Mouse (Mus musculus) cerebellum, adult 2 months (tissue): ENCODE data around the gene Nrxn2. TPM values are rescaled to one million over a fixed set of nuclear protein-coding genes. Genes with fewer than 3 reads are reported as not detected.

Experiments used
- DNase-seq, 2 experiments: peaks; one replicate each; pipeline ENCODE4 v3.0.0; 2021
- H3K27ac ChIP-seq: fragments of 200-500 bp; 2 replicates; pipeline ENCODE4 v1.5.1; 2012; ENCODE audit warnings: low read length, control low read depth, inconsistent platforms; ENCODE audit not compliant: insufficient read depth
- H3K27me3 ChIP-seq: fragments of 200-500 bp; 2 replicates; pipeline ENCODE4 v1.6.1; 2012; ENCODE audit warnings: inconsistent platforms, mild to moderate bottlenecking, low read length, moderate library complexity; ENCODE audit not compliant: control insufficient read depth, insufficient read depth
- H3K4me1 ChIP-seq: fragments of 200-500 bp; 2 replicates; pipeline ENCODE4 v1.6.1; 2011; ENCODE audit warnings: low read length; ENCODE audit not compliant: control insufficient read depth, insufficient read depth
- H3K4me3 ChIP-seq: fragments of 200-500 bp; replicated peaks from 2 replicates; pipeline ENCODE3; 2011; ENCODE audit warnings: mild to moderate bottlenecking, low read depth, low read length, control low read depth; ENCODE audit not compliant: insufficient read depth
- CTCF ChIP-seq: fragments of 200-500 bp; IDR thresholded peaks from 2 replicates; pipeline ENCODE4 v1.5.1; 2011; ENCODE audit warnings: low read depth, mild to moderate bottlenecking, control low read depth, low read length, moderate library complexity, borderline replicate concordance; ENCODE audit not compliant: insufficient read depth
- POLR2A ChIP-seq: fragments of 200-500 bp; IDR thresholded peaks from 2 replicates; pipeline ENCODE4 v1.6.1; 2011; ENCODE audit warnings: low read length, control low read depth, borderline replicate concordance; ENCODE audit not compliant: insufficient read depth
- WGBS: fragments of 180-500 bp; shearing (Covaris S2); methylation state at CpG from one replicate; pipeline ENCODE4 v1.1.7; 2018; 5-methylcytosine and 5-hydroxymethylcytosine counted together
- polyA plus RNA-seq: library from polyadenylated mRNA; depleted of rRNA; stranded (reverse); fragments of >200 nt; gene quantifications from 2 replicates; pipeline ENCODE4 v1.2.3, GENCODE M21; 2012; rRNA removed

Nrxn2 gene
- polyA plus RNA-seq, 1 experiment: 420 TPM

GRCm38 (mm10) chr19:6560246-6560815 lies 141.8 kb downstream of the Nrxn2 start:
- WGBS: 90% methylated on average over 7 of the region's 7 CpGs
- no peak overlapping the region for H3K4me3 ChIP-seq
- H3K4me1 ChIP-seq: peaks cover 6% of the 10 kb centered on the region; the same call in 1 of the 2 replicates
- no peak for TF ChIP-seq POLR2A
- no peak for TF ChIP-seq CTCF
- H3K27me3 ChIP-seq: no peaks in the 10 kb centered on the region
- no peak overlapping the region for H3K27ac ChIP-seq
- no peak for DNase-seq

- Histone ChIP-seq H3K4me1 (peaks cover 41% of the 10 kb centered on the region), H3K27me3 (no peaks in the 10 kb centered on the region), H3K27ac (no peak overlapping the region), H3K4me3 (no peak overlapping the region)
- 67% methylated on average over 6 of the region's 6 CpGs for whole genome bisulfite sequencing
- no peak for TF ChIP-seq CTCF
- no peak for TF ChIP-seq POLR2A
- peak in 1 of 2 experiments; percentile 33 for DNase-seq
Observed at GRCm38 (mm10) chr19:6565136-6565535, 146.6 kb downstream of the Nrxn2 start.

DNA sequence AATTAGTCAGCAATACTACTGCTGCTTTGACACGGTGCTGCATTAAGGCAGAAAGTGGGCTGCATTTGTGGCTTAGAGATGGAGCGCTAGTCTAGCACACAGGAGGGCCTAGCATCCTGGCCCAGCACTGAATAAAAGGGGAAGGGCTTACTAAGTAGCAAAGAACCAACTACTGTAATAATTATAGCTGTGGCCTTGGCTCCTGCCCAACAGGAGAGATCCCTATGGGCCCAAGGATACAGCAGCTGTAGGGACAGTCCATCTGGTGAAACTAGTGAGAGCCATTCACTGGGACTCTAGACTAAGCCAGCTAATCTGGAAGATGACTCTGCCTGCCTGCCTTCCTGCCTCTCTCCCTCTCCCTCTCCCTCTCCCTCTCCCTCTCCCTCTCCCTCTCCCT lies 147.9 kb downstream of the Nrxn2 start:
- peaks cover 51% of the 10 kb centered on the region for H3K4me1 ChIP-seq
- H3K27ac ChIP-seq: 0 out of 2 replicates have a peak overlapping the region, but pooled peaks have one; percentile 46
- peak in 1 of 2 experiments; percentile 26 for DNase-seq
- 66% methylated on average over 2 of the region's 2 CpGs for WGBS
- TF ChIP-seq POLR2A: no peak
- no peak for TF ChIP-seq CTCF
- H3K4me3 ChIP-seq: no peak overlapping the region
- no peaks in the 10 kb centered on the region for H3K27me3 ChIP-seq

DNA sequence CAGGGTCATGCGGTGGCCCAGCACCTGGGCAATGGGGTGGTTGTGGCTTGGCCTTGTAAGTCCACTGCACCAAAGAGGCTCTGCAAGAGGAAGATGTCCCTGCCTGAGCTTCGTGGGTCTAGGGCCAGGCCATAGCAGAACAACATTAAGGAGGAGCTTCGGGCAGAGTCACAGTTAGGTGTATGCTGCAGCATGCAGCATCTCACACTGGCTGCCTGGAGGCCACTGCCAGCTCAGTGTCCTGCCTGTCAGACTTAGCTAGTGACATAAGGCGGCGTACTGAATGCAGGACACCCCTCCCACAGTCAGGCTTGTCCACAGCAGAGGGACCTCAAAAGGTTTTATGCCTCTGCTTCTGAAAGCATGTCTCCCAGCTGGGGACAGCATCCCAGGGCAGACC lies 150.5 kb downstream of the Nrxn2 start:
- no peak overlapping the region; the same call in 1 of the 2 replicates for H3K27ac ChIP-seq
- TF ChIP-seq CTCF (no peak), POLR2A (no peak)
- WGBS: 51% methylated on average over 5 of the region's 5 CpGs
- peak; percentile 33 to 41 for DNase-seq
- peaks cover 75% of the 10 kb centered on the region for H3K4me1 ChIP-seq
- no peak overlapping the region for H3K4me3 ChIP-seq
- no peaks in the 10 kb centered on the region for H3K27me3 ChIP-seq

DNA sequence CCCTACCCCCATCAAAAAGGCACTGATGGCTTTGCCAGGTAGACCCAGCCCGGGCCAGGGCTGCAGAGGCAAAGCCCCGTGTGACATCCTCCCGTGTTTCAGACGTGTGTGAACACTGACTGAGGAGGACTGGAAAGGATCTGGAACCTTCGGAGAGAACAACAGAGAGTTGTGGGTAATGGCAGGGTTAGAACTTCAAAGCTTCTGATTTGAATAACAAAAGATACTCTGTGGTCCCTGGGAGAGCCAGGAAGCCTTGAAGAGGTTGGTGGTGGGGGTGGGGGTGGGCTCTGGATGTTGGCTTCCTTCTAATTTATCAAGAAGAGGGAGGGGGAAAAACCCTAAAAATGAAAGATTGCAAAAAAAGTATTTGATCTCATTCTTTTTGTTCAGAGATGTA lies 151.0 kb downstream of the Nrxn2 start:
- no peak overlapping the region for H3K27ac ChIP-seq
- TF ChIP-seq CTCF (no peak), POLR2A (no peak)
- WGBS: 58% methylated on average over 5 of the region's 5 CpGs

GRCm38 (mm10) chr19:6571476-6571875 lies 152.9 kb downstream of the Nrxn2 start:
- peak; percentile 60 to 65 for DNase-seq
- no peak overlapping the region for H3K4me3 ChIP-seq
- WGBS: 22% methylated on average over 5 of the region's 5 CpGs
- no peak for TF ChIP-seq CTCF
- TF ChIP-seq POLR2A: no peak
- H3K27ac ChIP-seq: peak overlapping the region; percentile 91
- peaks cover 86% of the 10 kb centered on the region for H3K4me1 ChIP-seq
- no peaks in the 10 kb centered on the region for H3K27me3 ChIP-seq

More for the DNA sequence above, 151.0 kb downstream of the Nrxn2 start:
- H3K4me3 ChIP-seq: no peak overlapping the region
- H3K27me3 ChIP-seq: no peaks in the 10 kb centered on the region
- no peak for DNase-seq
- peaks cover 80% of the 10 kb centered on the region for H3K4me1 ChIP-seq

GRCm38 (mm10) chr19:6572001-6572400 lies 153.5 kb downstream of the Nrxn2 start:
- no peaks in the 10 kb centered on the region for H3K27me3 ChIP-seq
- H3K4me1 ChIP-seq: peaks cover 86% of the 10 kb centered on the region
- 10% methylated on average over 4 of the region's 4 CpGs for WGBS
- TF ChIP-seq CTCF (no peak), POLR2A (peak; percentile 63; the same call in 1 of the 2 replicates)
- peak overlapping the region; percentile 91 for H3K27ac ChIP-seq
- H3K4me3 ChIP-seq: no peak overlapping the region
- DNase-seq: peak; percentile 90 to 93

Other genes starting within 250 kb of the Nrxn2 start
- gene Majin, start 234.3 kb upstream of the Nrxn2 start, polyA plus RNA-seq: 0.08 TPM in 2 replicates
- gene Gpha2, start 192.4 kb upstream of the Nrxn2 start, polyA plus RNA-seq: 0.21 TPM in 1 of 2 replicates, not detected in the other
- 243 and 258 TPM in 2 replicates for gene Ppp2r5b, start 182.9 kb upstream of the Nrxn2 start, polyA plus RNA-seq
- gene Atg2a, start 177.1 kb upstream of the Nrxn2 start, polyA plus RNA-seq: 40.8 and 41.1 TPM in 2 replicates
- gene Ehd1, start 142.0 kb upstream of the Nrxn2 start, polyA plus RNA-seq: 168 and 220 TPM in 2 replicates
- gene Cdc42bpg, start 112.3 kb upstream of the Nrxn2 start, polyA plus RNA-seq: 33.1 and 36.5 TPM in 2 replicates
- 84.1 and 85.5 TPM in 2 replicates for gene Men1, start 83.8 kb upstream of the Nrxn2 start, polyA plus RNA-seq
- 317 and 326 TPM in 2 replicates for gene Map4k2, start 77.6 kb upstream of the Nrxn2 start, polyA plus RNA-seq
- 175 and 196 TPM in 2 replicates for gene Sf1, start 55.0 kb upstream of the Nrxn2 start, polyA plus RNA-seq
- gene Pygm, start 34.3 kb upstream of the Nrxn2 start, polyA plus RNA-seq: 90.1 and 101 TPM in 2 replicates
- gene Rasgrp2, start 19.4 kb upstream of the Nrxn2 start, polyA plus RNA-seq: 78.5 and 90.1 TPM in 2 replicates
- gene Slc22a12, start 124.3 kb downstream of the Nrxn2 start, polyA plus RNA-seq: 0.15 and 0.24 TPM in 2 replicates